Mouse (Mus musculus) kidney, postnatal 0 days (tissue): Measurements from ENCODE around the gene Zranb3. TPM values are rescaled to one million over a fixed set of nuclear protein-coding genes. Genes with fewer than 3 reads are reported as not detected.
"Not testable (repeated sequence)": the region's sequence is repeated elsewhere in the genome, so short reads cannot be mapped to it uniquely, and the experiment has no call there.

ENCODE experiments used
- ATAC-seq: fragments of 200-750 bp; cut with Nextera tagmentation; replicated peaks from 2 replicates; pipeline ENCODE4 v1.8.0; 2017; ENCODE audit warnings: low read depth, moderate number of reproducible peaks, moderate TSS enrichment, moderate library complexity; ENCODE audit not compliant: low FRiP score
- DNase-seq: peaks from one replicate; pipeline ENCODE4 v3.0.0-alpha.2; 2016; ENCODE audit warnings: low spot score
- H3K27ac ChIP-seq: fragments of 300-500 bp; sonication (generic); 2 replicates; pipeline ENCODE4 v1.5.1; 2014; ENCODE audit warnings: mild to moderate bottlenecking
- H3K27me3 ChIP-seq: fragments of 300-500 bp; sonication (generic); 2 replicates; pipeline ENCODE4 v1.6.1; 2014; ENCODE audit warnings: low read length, mixed read lengths; ENCODE audit not compliant: insufficient read depth
- H3K36me3 ChIP-seq: fragments of 300-500 bp; sonication (generic); 2 replicates; pipeline ENCODE4 v1.6.1; 2014; ENCODE audit warnings: low read length, mixed read lengths; ENCODE audit not compliant: insufficient read depth
- H3K4me1 ChIP-seq: fragments of 300-500 bp; sonication (generic); replicated peaks from 2 replicates; pipeline ENCODE4 v1.6.1; 2014; ENCODE audit warnings: antibody characterized with exemption, low read length, mixed read lengths; ENCODE audit not compliant: insufficient read depth
- H3K4me2 ChIP-seq: fragments of 300-500 bp; sonication (generic); 2 replicates; pipeline ENCODE4 v1.6.1; 2014; ENCODE audit warnings: mild to moderate bottlenecking, low read length, moderate library complexity, mixed read lengths
- H3K4me3 ChIP-seq: fragments of 300-500 bp; sonication (generic); replicated peaks from 2 replicates; pipeline ENCODE4 v1.5.1; 2014; ENCODE audit warnings: low read depth, low read length
- H3K9ac ChIP-seq: fragments of 300-500 bp; sonication (generic); 2 replicates; pipeline ENCODE4 v1.6.1; 2014; ENCODE audit warnings: low read depth, low read length
- H3K9me3 ChIP-seq: fragments of 300-500 bp; sonication (generic); replicated peaks from 2 replicates; pipeline ENCODE4 v1.6.1; 2016; ENCODE audit warnings: low read length, inconsistent platforms, mixed read lengths
- CTCF ChIP-seq: IDR thresholded peaks from 2 replicates; pipeline ENCODE4 v1.5.1; 2016; ENCODE audit warnings: antibody characterized with exemption, low read depth, mild to moderate bottlenecking, moderate library complexity
- WGBS: fragments of 180-500 bp; shearing (Covaris S2); extraction: QIAGEN DNeasy Blood & Tissue Kit; methylation state at CpG from one replicate; pipeline ENCODE4 v1.1.7; 2014; 5-methylcytosine and 5-hydroxymethylcytosine counted together
- polyA plus RNA-seq: library from polyadenylated mRNA; unstranded; fragments of >200 nt; fragmentation: Nextera tagmentation; extraction: Ambion mirVana; gene quantifications from 2 replicates; pipeline ENCODE4 v1.2.1, GENCODE M21; 2015

Zranb3 gene
- polyA plus RNA-seq, 1 experiment from 2014 or later: 4.1 TPM

DNA sequence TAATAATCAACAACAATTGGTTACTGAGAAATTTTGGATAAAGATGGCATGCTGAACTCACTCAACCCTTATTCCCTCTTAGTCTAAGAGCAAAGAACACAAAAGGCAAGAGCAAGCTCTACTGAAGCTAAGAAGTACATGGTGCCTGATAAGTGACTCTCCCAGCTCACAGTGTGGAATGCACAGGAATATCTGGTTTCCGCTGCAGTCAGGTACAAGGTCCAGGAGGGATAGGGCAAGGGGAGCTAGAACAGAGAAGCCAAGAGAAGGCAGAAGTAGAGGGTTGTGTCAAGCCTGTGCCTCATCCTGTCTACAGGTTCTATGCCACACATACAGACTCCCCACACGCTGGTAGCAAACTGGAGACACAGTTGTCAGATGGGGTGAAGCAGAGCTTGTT is 100.7 kb downstream of the Zranb3 start:
- Histone ChIP-seq H3K4me1 (no peaks in the 10 kb centered on the region), H3K9ac (no peak overlapping the region), H3K27ac (no peak overlapping the region), H3K27me3 (no peaks in the 10 kb centered on the region), H3K4me2 (no peak overlapping the region), H3K4me3 (no peak overlapping the region), H3K36me3 (no peaks in the 10 kb centered on the region), H3K9me3 (no peaks in the 10 kb centered on the region)
- 85% methylated on average over 2 of the region's 2 CpGs for WGBS
- DNase-seq: no peak
- TF ChIP-seq CTCF: no peak
- no peak for ATAC-seq

DNA sequence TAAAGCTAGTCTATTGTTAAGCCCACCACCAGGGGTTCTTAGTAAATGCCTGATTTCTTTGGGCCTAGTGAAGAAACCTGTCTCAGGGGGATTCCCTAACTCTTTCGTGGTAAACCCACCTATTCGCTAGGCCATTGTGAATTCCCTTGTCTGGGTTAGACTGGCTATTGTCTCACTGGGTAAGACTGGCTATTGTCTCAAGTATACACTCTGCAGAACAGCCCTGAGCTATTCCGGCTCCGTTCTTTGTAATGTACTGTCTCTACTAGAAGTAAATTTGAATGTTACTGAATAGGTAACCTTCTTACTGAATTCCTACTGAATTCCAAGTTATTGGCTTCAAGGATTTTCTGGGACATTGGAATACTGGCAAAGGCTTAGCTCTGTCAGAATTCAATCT is 101.9 kb downstream of the Zranb3 start:
- not testable (repeated sequence) for H3K9me3 ChIP-seq, DNase-seq, H3K36me3 ChIP-seq, ATAC-seq, H3K9ac ChIP-seq, H3K4me3 ChIP-seq, H3K4me2 ChIP-seq, H3K4me1 ChIP-seq, H3K27ac ChIP-seq, H3K27me3 ChIP-seq
- 97% methylated on average over 4 of the region's 4 CpGs for WGBS

DNA sequence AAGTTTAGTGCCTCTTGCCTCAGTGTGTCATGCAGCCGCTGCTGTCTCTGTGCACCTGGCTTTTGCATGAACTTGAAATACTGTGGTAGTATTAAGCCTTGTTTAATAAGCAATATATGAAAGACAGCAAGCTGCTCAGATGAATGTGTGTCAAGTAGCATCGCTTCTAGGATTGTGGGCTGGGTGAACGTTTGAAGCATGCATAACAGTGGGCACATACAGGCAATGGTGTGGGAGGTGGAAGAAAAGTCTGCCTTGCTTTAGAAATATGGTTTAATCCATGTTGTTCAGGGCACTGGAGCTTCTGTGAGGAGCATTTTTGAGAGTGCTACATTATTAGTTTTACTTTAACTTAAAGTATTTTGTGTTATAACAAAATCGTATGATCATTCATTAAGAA is 109.0 kb downstream of the Zranb3 start:
- Histone ChIP-seq H3K4me2 (no peak overlapping the region), H3K36me3 (no peaks in the 10 kb centered on the region), H3K4me1 (no peaks in the 10 kb centered on the region), H3K9ac (no peak overlapping the region), H3K27ac (no peak overlapping the region), H3K27me3 (no peaks in the 10 kb centered on the region), H3K4me3 (no peak overlapping the region), H3K9me3 (no peaks in the 10 kb centered on the region)
- no peak for TF ChIP-seq CTCF
- ATAC-seq: no peak
- WGBS: 93% methylated on average over 4 of the region's 4 CpGs
- DNase-seq: no peak

DNA sequence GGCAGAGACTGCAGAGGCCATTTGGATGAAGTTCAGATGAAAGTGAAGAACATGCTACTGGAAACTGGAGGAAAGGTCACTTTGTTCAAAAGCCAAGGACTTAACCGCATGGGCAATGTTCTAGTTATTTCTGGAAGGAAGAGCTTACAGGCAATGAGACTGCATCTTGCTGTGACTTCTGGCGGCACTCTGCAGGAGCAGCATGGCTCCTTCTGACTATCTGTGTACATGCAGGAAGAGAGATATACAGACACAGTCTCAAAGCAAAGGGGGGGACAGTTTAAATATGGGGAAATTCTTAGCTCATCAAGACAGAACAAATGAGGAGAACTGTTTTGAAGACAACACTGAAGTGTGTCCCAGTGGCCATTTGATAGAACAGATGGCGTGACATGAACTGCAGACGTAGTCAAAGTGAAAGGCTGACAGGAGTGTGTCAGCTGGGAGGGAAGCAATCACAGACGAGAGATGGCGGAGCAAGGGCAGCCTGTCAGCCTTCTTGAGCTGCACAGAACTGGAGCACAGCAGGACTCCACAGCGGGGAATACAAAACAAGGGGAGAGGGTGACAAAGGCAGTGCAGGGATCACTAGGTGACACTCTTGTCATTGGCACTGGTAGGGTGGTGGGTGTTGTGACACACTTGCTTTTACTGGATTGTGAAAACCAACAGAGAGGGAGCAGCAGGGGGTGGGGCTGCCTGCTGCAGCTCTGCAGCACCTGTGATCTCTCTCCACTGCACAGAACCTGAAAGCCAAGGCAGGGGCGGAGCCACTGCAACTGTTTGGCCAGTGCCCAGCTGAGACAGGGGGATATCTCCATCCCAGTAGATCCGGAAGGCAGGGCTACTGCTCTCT is 112.7 kb downstream of the Zranb3 start:
- Histone ChIP-seq H3K4me1 (no peaks in the 10 kb centered on the region), H3K9ac (no peak overlapping the region), H3K4me3 (no peak overlapping the region), H3K27ac (0 out of 2 replicates have a peak overlapping the region, but pooled peaks have one; percentile 5), H3K36me3 (no peaks in the 10 kb centered on the region), H3K4me2 (no peak overlapping the region), H3K9me3 (no peaks in the 10 kb centered on the region), H3K27me3 (no peaks in the 10 kb centered on the region)
- 73% methylated on average over 9 of the region's 9 CpGs for WGBS
- peak; percentile 41 for DNase-seq
- ATAC-seq: no peak
- no peak for TF ChIP-seq CTCF

DNA sequence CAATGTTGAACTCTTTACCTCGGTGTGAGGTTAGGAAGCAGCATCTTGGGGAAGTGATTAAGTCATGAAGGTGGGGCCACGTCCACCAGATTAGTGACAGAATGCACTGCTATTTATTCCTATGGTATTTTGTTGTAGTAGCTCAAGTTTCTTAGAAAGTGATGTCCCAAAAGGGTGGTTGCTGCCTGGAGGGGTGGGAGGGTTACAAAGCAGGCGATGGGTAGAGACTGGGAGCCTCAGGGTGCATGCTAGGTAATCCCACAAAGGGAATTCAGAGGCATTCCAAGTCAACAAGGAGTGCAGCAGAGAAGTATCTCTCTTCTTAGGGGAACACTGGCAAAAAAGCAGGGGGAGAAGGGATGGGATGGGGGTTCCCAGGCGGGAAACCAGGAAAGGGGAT is 113.5 kb downstream of the Zranb3 start:
- Histone ChIP-seq H3K27me3 (no peaks in the 10 kb centered on the region), H3K36me3 (no peaks in the 10 kb centered on the region), H3K27ac (no peak overlapping the region), H3K9ac (no peak overlapping the region), H3K4me3 (no peak overlapping the region), H3K4me1 (no peaks in the 10 kb centered on the region), H3K9me3 (no peaks in the 10 kb centered on the region), H3K4me2 (no peak overlapping the region)
- DNase-seq: no peak
- no peak for TF ChIP-seq CTCF
- WGBS: 81% methylated on average over 4 of the region's 4 CpGs
- no peak for ATAC-seq

DNA sequence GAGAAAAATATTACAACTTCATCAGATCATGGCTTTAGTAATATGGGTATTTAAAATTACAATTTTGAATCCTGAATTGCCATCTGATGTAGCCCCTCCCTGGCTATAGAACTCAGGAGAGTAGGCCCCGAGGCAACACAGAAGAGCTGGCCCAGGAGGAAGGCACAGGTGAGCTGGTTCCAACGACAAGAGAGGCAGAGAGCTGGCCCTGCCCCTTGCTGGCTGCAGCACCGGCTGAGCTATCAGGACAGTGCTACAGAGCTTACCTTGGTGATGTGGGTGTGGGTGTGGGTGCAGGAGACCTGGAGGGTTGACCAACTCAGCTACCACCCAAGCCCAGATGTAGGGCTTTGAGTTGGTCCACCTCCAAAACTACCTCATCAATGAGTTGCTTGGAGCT is 114.6 kb downstream of the Zranb3 start:
- H3K9ac ChIP-seq: no peak overlapping the region

More for the DNA sequence above, 114.6 kb downstream of the Zranb3 start:
- WGBS: 78% methylated on average over 3 of the region's 3 CpGs
- Histone ChIP-seq H3K4me3 (no peak overlapping the region), H3K9me3 (no peaks in the 10 kb centered on the region), H3K4me1 (no peaks in the 10 kb centered on the region), H3K27me3 (no peaks in the 10 kb centered on the region), H3K4me2 (no peak overlapping the region), H3K27ac (no peak overlapping the region), H3K36me3 (no peaks in the 10 kb centered on the region)
- DNase-seq (no peak), ATAC-seq (no peak)
- no peak for TF ChIP-seq CTCF
